Mouse (Mus musculus): Measurements from ENCODE around the gene Gm2174. TPM values are rescaled to one million over a fixed set of nuclear protein-coding genes. Genes with fewer than 3 reads are reported as not detected.

Gm2174 gene
- total RNA-seq (2014; fragmentation: Nextera tagmentation) = not detected in 2 replicates
- total RNA-seq (2017) = 163 and 194 TPM in 2 replicates

GRCm38 (mm10) chrX:56447524-56448015 lies at the start of gene Gm2174:
Gene Gm2174, plus strand, starts transcription at chrX:56447965.
- ATAC-seq (replicated peaks; ENCODE audit: low FRiP score, low TSS enrichment, poor library complexity, severe bottlenecking) = no peak

GRCm38 (mm10) chrX:56404646-56405045 lies 43.1 kb upstream of the Gm2174 start:
- ATAC-seq (replicated peaks; ENCODE audit: low FRiP score, low TSS enrichment, poor library complexity, severe bottlenecking) = no peak

GRCm38 (mm10) chrX:56405482-56405881 lies 42.3 kb upstream of the Gm2174 start:
- ATAC-seq (replicated peaks; ENCODE audit: low FRiP score, low TSS enrichment, poor library complexity, severe bottlenecking) = no peak

- no peak for ATAC-seq (replicated peaks; ENCODE audit: low FRiP score, low TSS enrichment, poor library complexity, severe bottlenecking)
These were observed 41.6 kb upstream of the Gm2174 start for GRCm38 (mm10) chrX:56406128-56406527.

GRCm38 (mm10) chrX:56416277-56416676 lies 31.5 kb upstream of the Gm2174 start:
- no peak for ATAC-seq (replicated peaks; ENCODE audit: low FRiP score, low TSS enrichment, poor library complexity, severe bottlenecking)

GRCm38 (mm10) chrX:56417541-56417940 lies 30.2 kb upstream of the Gm2174 start:
- no peak for ATAC-seq (replicated peaks; ENCODE audit: low FRiP score, low TSS enrichment, poor library complexity, severe bottlenecking)

- no peak for ATAC-seq (replicated peaks; ENCODE audit: low FRiP score, low TSS enrichment, poor library complexity, severe bottlenecking)
These were observed 17.2 kb upstream of the Gm2174 start for GRCm38 (mm10) chrX:56430601-56431000.

- ATAC-seq (replicated peaks; ENCODE audit: low FRiP score, low TSS enrichment, poor library complexity, severe bottlenecking) = peak; percentile 95
These were observed 11.9 kb upstream of the Gm2174 start for GRCm38 (mm10) chrX:56435758-56436283.

GRCm38 (mm10) chrX:56446487-56447428 lies 1.0 kb upstream of the Gm2174 start:
- ATAC-seq (replicated peaks; ENCODE audit: low FRiP score, low TSS enrichment, poor library complexity, severe bottlenecking) = peak; percentile 99

- ATAC-seq (replicated peaks; ENCODE audit: low FRiP score, low TSS enrichment, poor library complexity, severe bottlenecking) = peak; percentile 87
These were observed 7.1 kb downstream of the Gm2174 start, which contains the start of gene Ints6l for GRCm38 (mm10) chrX:56454671-56455371. Gene Ints6l, plus strand, starts transcription at chrX:56454857.

GRCm38 (mm10) chrX:56455372-56456246 lies 7.8 kb downstream of the Gm2174 start:
- ATAC-seq (replicated peaks; ENCODE audit: low FRiP score, low TSS enrichment, poor library complexity, severe bottlenecking) = peak; percentile 94

- ATAC-seq (replicated peaks; ENCODE audit: low FRiP score, low TSS enrichment, poor library complexity, severe bottlenecking) = peak; percentile 32
These were observed 8.6 kb downstream of the Gm2174 start for GRCm38 (mm10) chrX:56456379-56456778.

- ATAC-seq (replicated peaks; ENCODE audit: low FRiP score, low TSS enrichment, poor library complexity, severe bottlenecking) = no peak
These were observed 14.5 kb downstream of the Gm2174 start for GRCm38 (mm10) chrX:56462020-56462933.

GRCm38 (mm10) chrX:56464906-56465305 lies 17.1 kb downstream of the Gm2174 start:
- peak; percentile 77 for ATAC-seq (replicated peaks; ENCODE audit: low FRiP score, low TSS enrichment, poor library complexity, severe bottlenecking)

- no peak for ATAC-seq (replicated peaks; ENCODE audit: low FRiP score, low TSS enrichment, poor library complexity, severe bottlenecking)
These were observed 19.9 kb downstream of the Gm2174 start for GRCm38 (mm10) chrX:56467688-56468087.

GRCm38 (mm10) chrX:56468422-56468821 lies 20.7 kb downstream of the Gm2174 start:
- no peak for ATAC-seq (replicated peaks; ENCODE audit: low FRiP score, low TSS enrichment, poor library complexity, severe bottlenecking)

- no peak for ATAC-seq (replicated peaks; ENCODE audit: low FRiP score, low TSS enrichment, poor library complexity, severe bottlenecking)
These were observed 26.3 kb downstream of the Gm2174 start for GRCm38 (mm10) chrX:56474035-56474434.

GRCm38 (mm10) chrX:56477553-56477952 lies 29.8 kb downstream of the Gm2174 start:
- ATAC-seq (replicated peaks; ENCODE audit: low FRiP score, low TSS enrichment, poor library complexity, severe bottlenecking) = no peak

Data from megakaryocyte-erythroid progenitor cell, adult 5-6 weeks (primary cell).